8 mouse cellular contexts compared by ENCODE assay signal in the genomic region with DNA sequence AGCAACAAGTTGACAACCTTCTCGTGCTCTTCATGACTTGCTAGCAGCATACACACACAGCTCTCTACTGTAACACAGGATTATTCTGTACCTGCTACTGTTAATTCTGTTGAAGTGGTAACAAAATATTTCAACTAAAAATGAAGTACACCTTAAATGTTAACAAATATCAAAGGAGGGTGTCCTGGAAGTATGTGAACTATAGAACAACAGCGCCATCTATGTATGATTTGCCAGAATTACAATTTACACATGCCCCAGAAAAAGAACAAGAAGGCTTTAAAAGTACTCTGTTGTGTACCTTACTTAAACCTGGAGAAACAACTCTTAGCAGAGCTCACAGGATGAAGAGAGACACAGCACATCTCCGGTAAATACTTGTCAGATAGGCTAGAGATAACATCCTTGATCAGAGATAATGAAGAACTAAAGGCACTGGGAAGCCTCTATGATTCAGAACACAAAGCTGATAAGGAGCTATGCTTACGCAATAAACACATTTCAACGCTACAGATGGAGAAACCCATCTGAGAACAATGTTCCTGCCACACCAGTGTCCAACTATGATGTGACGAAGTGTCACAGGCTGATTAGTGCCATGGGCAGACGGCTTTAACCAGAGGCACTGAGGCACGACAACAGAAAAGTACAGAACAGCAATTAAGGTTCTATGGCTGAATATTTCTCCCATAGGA. TPM values are rescaled to one million over a fixed set of nuclear protein-coding genes. Genes with fewer than 3 reads are reported as not detected.
DNase-seq lines count a peak whose midpoint lies in the region; ATAC-seq and TF ChIP-seq lines count a peak whose summit lies in the region.

No protein-coding gene starts in this region.

- no peak overlapping the region for H3K4me3 ChIP-seq in forebrain, embryonic 16.5 days (replicated peaks; ENCODE audit: low read length)
- no peak overlapping the region for H3K4me3 ChIP-seq in forebrain, embryonic 15.5 days
- H3K4me3 ChIP-seq in lung, embryonic 14.5 days (ENCODE audit: low read depth, low read length): no peak overlapping the region
- no peak overlapping the region for H3K4me3 ChIP-seq in midbrain, embryonic 10.5 days

- DNase-seq in lung, embryonic 14.5 days: peak; percentile 67
- DNase-seq in lung, postnatal 4 days: no peak
- peak; percentile 47 for DNase-seq in embryo, embryonic 10 days (ENCODE audit: low spot score)
- peak; percentile 61 for DNase-seq in splenic B cell, adult 2 months (ENCODE audit: low read depth, low spot score)
- no peak for DNase-seq in adrenal gland, adult 18-20 months (ENCODE audit: low spot score in 2 of 2)
- no peak for DNase-seq in midbrain, embryonic 10.5 days (ENCODE audit: low spot score)

- WGBS in forebrain, embryonic 16.5 days: 77% methylated on average over 8 of the region's 8 CpGs
- WGBS in forebrain, embryonic 15.5 days: 76% methylated on average over 8 of the region's 8 CpGs
- WGBS in lung, embryonic 14.5 days: 72% methylated on average over 8 of the region's 8 CpGs
- 78% methylated on average over 8 of the region's 8 CpGs for WGBS in midbrain, embryonic 10.5 days

- TF ChIP-seq CTCF in lung, embryonic 14.5 days (IDR thresholded peaks at IDR 0.05; ENCODE audit: low read depth): peak; percentile 69

- peak; percentile 20; the same call in 1 of the 2 replicates for ATAC-seq in forebrain, embryonic 16.5 days
- no peak; the same call in 1 of the 2 replicates for ATAC-seq in forebrain, embryonic 15.5 days (replicated peaks)
- ATAC-seq in lung, embryonic 14.5 days (ENCODE audit: insufficient read depth): no peak

- H3K4me1 ChIP-seq in forebrain, embryonic 16.5 days (replicated peaks; ENCODE audit: control insufficient read depth, insufficient read depth, low read length): no peaks in the 10 kb centered on the region
- no peaks in the 10 kb centered on the region for H3K4me1 ChIP-seq in forebrain, embryonic 15.5 days
- no peaks in the 10 kb centered on the region for H3K4me1 ChIP-seq in lung, embryonic 14.5 days (ENCODE audit: insufficient read depth)
- no peaks in the 10 kb centered on the region for H3K4me1 ChIP-seq in midbrain, embryonic 10.5 days

- H3K4me2 ChIP-seq in forebrain, embryonic 16.5 days (ENCODE audit: low read length): no peak overlapping the region
- no peak overlapping the region for H3K4me2 ChIP-seq in forebrain, embryonic 15.5 days (replicated peaks)
- H3K4me2 ChIP-seq in lung, embryonic 14.5 days: no peak overlapping the region

- H3K27ac ChIP-seq in forebrain, embryonic 16.5 days (ENCODE audit: low read length): no peak overlapping the region
- no peak overlapping the region for H3K27ac ChIP-seq in forebrain, embryonic 15.5 days (replicated peaks)
- H3K27ac ChIP-seq in lung, embryonic 14.5 days (ENCODE audit: low read depth): no peak overlapping the region
- H3K27ac ChIP-seq in midbrain, embryonic 10.5 days (replicated peaks): no peak overlapping the region

- H3K9ac ChIP-seq in forebrain, embryonic 16.5 days (replicated peaks; ENCODE audit: low read depth, low read length): no peak overlapping the region
- no peak overlapping the region for H3K9ac ChIP-seq in forebrain, embryonic 15.5 days (replicated peaks)
- H3K9ac ChIP-seq in lung, embryonic 14.5 days: no peak overlapping the region

- peaks cover 45% of the 10 kb centered on the region for H3K36me3 ChIP-seq in forebrain, embryonic 16.5 days (ENCODE audit: control insufficient read depth, insufficient read depth)
- peaks cover 74% of the 10 kb centered on the region for H3K36me3 ChIP-seq in forebrain, embryonic 15.5 days
- peaks cover 89% of the 10 kb centered on the region for H3K36me3 ChIP-seq in lung, embryonic 14.5 days (ENCODE audit: insufficient read depth)
- peaks cover 7% of the 10 kb centered on the region for H3K36me3 ChIP-seq in splenic B cell, adult 2 months (ENCODE audit: control insufficient read depth, insufficient read depth, low read length, poor library complexity, severe bottlenecking)
- peaks cover 97% of the 10 kb centered on the region for H3K36me3 ChIP-seq in midbrain, embryonic 10.5 days

- peaks cover 2% of the 10 kb centered on the region for H3K9me3 ChIP-seq in forebrain, embryonic 16.5 days (ENCODE audit: control insufficient read depth, low read length)
- no peaks in the 10 kb centered on the region for H3K9me3 ChIP-seq in forebrain, embryonic 15.5 days
- H3K9me3 ChIP-seq in lung, embryonic 14.5 days (ENCODE audit: low read depth, low read length): no peaks in the 10 kb centered on the region
- peaks cover 8% of the 10 kb centered on the region; the same call in 1 of the 2 replicates for H3K9me3 ChIP-seq in midbrain, embryonic 10.5 days (replicated peaks)

- H3K27me3 ChIP-seq in forebrain, embryonic 16.5 days (replicated peaks; ENCODE audit: control insufficient read depth, insufficient read depth, low read length): no peaks in the 10 kb centered on the region
- no peaks in the 10 kb centered on the region for H3K27me3 ChIP-seq in forebrain, embryonic 15.5 days
- no peaks in the 10 kb centered on the region for H3K27me3 ChIP-seq in lung, embryonic 14.5 days (ENCODE audit: insufficient read depth, low read length)
- no peaks in the 10 kb centered on the region for H3K27me3 ChIP-seq in splenic B cell, adult 2 months (ENCODE audit: control insufficient read depth, insufficient read depth, low read length, poor library complexity, severe bottlenecking)
- no peaks in the 10 kb centered on the region for H3K27me3 ChIP-seq in midbrain, embryonic 10.5 days (ENCODE audit: low read depth, poor library complexity, severe bottlenecking)

RNA-seq across cellular contexts. Expression of a gene that starts 19.8 kb away (rescaled TPM):
- 273 and 301 TPM in 2 replicates for polyA plus RNA-seq in forebrain, embryonic 16.5 days (2015; fragmentation: Nextera tagmentation; extraction: Ambion mirVana)
- polyA plus RNA-seq in forebrain, embryonic 15.5 days (2015; fragmentation: Nextera tagmentation; extraction: Ambion mirVana): 258 and 266 TPM in 2 replicates
- 265 and 268 TPM in 2 replicates for polyA plus RNA-seq in lung, embryonic 14.5 days (2014; fragmentation: Nextera tagmentation; extraction: Ambion mirVana)
- 100 to 1,000 TPM; 352 to 602 TPM for total RNA-seq in adrenal gland, adult 18-20 months (2021)
- polyA plus RNA-seq in midbrain, embryonic 10.5 days (2016; fragmentation: Nextera tagmentation; extraction: Ambion mirVana): 298 and 309 TPM in 2 replicates

RNA-seq across cellular contexts. Expression of a gene that starts 31.0 kb away (rescaled TPM):
- polyA plus RNA-seq in forebrain, embryonic 16.5 days (2015; fragmentation: Nextera tagmentation; extraction: Ambion mirVana): not detected in 2 replicates
- polyA plus RNA-seq in forebrain, embryonic 15.5 days (2015; fragmentation: Nextera tagmentation; extraction: Ambion mirVana): not detected in 2 replicates
- not detected in 2 replicates for polyA plus RNA-seq in lung, embryonic 14.5 days (2014; fragmentation: Nextera tagmentation; extraction: Ambion mirVana)
- total RNA-seq in adrenal gland, adult 18-20 months (2021): not detected
- polyA plus RNA-seq in midbrain, embryonic 10.5 days (2016; fragmentation: Nextera tagmentation; extraction: Ambion mirVana): not detected in 2 replicates

RNA-seq across cellular contexts. Expression of a gene that starts 42.0 kb away (rescaled TPM):
- not detected in 2 replicates for polyA plus RNA-seq in forebrain, embryonic 16.5 days (2015; fragmentation: Nextera tagmentation; extraction: Ambion mirVana)
- not detected in 2 replicates for polyA plus RNA-seq in forebrain, embryonic 15.5 days (2015; fragmentation: Nextera tagmentation; extraction: Ambion mirVana)
- not detected in 2 replicates for polyA plus RNA-seq in lung, embryonic 14.5 days (2014; fragmentation: Nextera tagmentation; extraction: Ambion mirVana)
- not detected for total RNA-seq in adrenal gland, adult 18-20 months (2021)
- polyA plus RNA-seq in midbrain, embryonic 10.5 days (2016; fragmentation: Nextera tagmentation; extraction: Ambion mirVana): not detected in 2 replicates

Comparison
In these comparisons a context has a peak if more than half of its experiments do, and no peak if none do; other contexts are left out.
1. DNase-seq: peak in lung, embryonic 14.5 days (single experiment), embryo, embryonic 10 days (single experiment) and splenic B cell, adult 2 months (single experiment); none in lung, postnatal 4 days (0 of 2), adrenal gland, adult 18-20 months (0 of 2) and midbrain, embryonic 10.5 days (single experiment).